Mouse (Mus musculus) forebrain, postnatal 0 days (tissue): ENCODE results near the gene Crebl2. TPM values are rescaled to one million over a fixed set of nuclear protein-coding genes. Genes with fewer than 3 reads are reported as not detected.

ENCODE experiments used
- ATAC-seq: fragments of 200-750 bp; cut with Nextera tagmentation; 2 replicates; pipeline ENCODE4 v1.8.0; 2017; ENCODE audit warnings: mild to moderate bottlenecking, moderate library complexity
- DNase-seq: peaks from one replicate; pipeline ENCODE4 v3.0.0-alpha.2; 2015
- H3K27ac ChIP-seq: fragments of 300-500 bp; sonication (generic); 2 replicates; pipeline ENCODE4 v1.5.1; 2014; ENCODE audit warnings: low read depth, mild to moderate bottlenecking, antibody characterized with exemption, low read length, moderate library complexity, mixed read lengths
- H3K27me3 ChIP-seq: fragments of 300-500 bp; sonication (generic); 2 replicates; pipeline ENCODE4 v1.6.1; 2014; ENCODE audit warnings: mild to moderate bottlenecking, low read length, mixed read lengths; ENCODE audit not compliant: insufficient read depth
- H3K36me3 ChIP-seq: fragments of 300-500 bp; sonication (generic); 2 replicates; pipeline ENCODE4 v1.6.1; 2014; ENCODE audit warnings: mild to moderate bottlenecking, moderate library complexity; ENCODE audit not compliant: insufficient read depth
- H3K4me1 ChIP-seq: fragments of 300-500 bp; sonication (generic); 2 replicates; pipeline ENCODE4 v1.6.1; 2014; ENCODE audit warnings: antibody characterized with exemption; ENCODE audit not compliant: insufficient read depth
- H3K4me2 ChIP-seq: fragments of 300-500 bp; sonication (generic); 2 replicates; pipeline ENCODE4 v1.6.1; 2014; ENCODE audit warnings: low read depth, mild to moderate bottlenecking, moderate library complexity
- H3K4me3 ChIP-seq: fragments of 300-500 bp; sonication (generic); 2 replicates; pipeline ENCODE4 v1.5.1; 2014; ENCODE audit warnings: low read depth, low read length, mixed read lengths
- H3K9ac ChIP-seq: fragments of 300-500 bp; sonication (generic); 2 replicates; pipeline ENCODE4 v1.6.1; 2014; ENCODE audit warnings: mild to moderate bottlenecking
- H3K9me3 ChIP-seq: fragments of 300-500 bp; sonication (generic); 2 replicates; pipeline ENCODE4 v1.6.1; 2016; ENCODE audit warnings: low read length
- CTCF ChIP-seq: sonication (generic); IDR thresholded peaks from 2 replicates; pipeline ENCODE4 v1.5.1; 2016; ENCODE audit warnings: antibody characterized with exemption, control low read depth, low read depth
- WGBS: fragments of 180-500 bp; shearing (Covaris S2); extraction: QIAGEN DNeasy Blood & Tissue Kit; methylation state at CpG from one replicate; pipeline ENCODE4 v1.1.7; 2014; 5-methylcytosine and 5-hydroxymethylcytosine counted together
- polyA plus RNA-seq: library from polyadenylated mRNA; unstranded; fragments of >200 nt; fragmentation: Nextera tagmentation; extraction: Ambion mirVana; gene quantifications from 2 replicates; pipeline ENCODE4 v1.2.1, GENCODE M21; 2015
- total RNA-seq: library from RNA; depleted of rRNA; stranded (reverse); fragments of >200 nt; gene quantifications from 2 replicates; pipeline ENCODE4 v1.2.3, GENCODE M21; 2014; rRNA removed

Crebl2 gene
- total and polyA plus RNA-seq, 2 experiments from 2014 or later = 2.6 to 7.9 TPM

- Histone ChIP-seq H3K4me3 (no peak overlapping the region), H3K27ac (no peak overlapping the region), H3K4me2 (no peak overlapping the region), H3K4me1 (no peaks in the 10 kb centered on the region), H3K27me3 (no peaks in the 10 kb centered on the region), H3K9ac (no peak overlapping the region), H3K9me3 (no peaks in the 10 kb centered on the region), H3K36me3 (no peaks in the 10 kb centered on the region)
- TF ChIP-seq CTCF = no peak
- DNase-seq (no peak), ATAC-seq (no peak)
- 95% methylated on average over 10 of the region's 10 CpGs for WGBS
These were observed 74.2 kb downstream of the Crebl2 start for GRCm38 (mm10) chr6:134903891-134904884.

DNA sequence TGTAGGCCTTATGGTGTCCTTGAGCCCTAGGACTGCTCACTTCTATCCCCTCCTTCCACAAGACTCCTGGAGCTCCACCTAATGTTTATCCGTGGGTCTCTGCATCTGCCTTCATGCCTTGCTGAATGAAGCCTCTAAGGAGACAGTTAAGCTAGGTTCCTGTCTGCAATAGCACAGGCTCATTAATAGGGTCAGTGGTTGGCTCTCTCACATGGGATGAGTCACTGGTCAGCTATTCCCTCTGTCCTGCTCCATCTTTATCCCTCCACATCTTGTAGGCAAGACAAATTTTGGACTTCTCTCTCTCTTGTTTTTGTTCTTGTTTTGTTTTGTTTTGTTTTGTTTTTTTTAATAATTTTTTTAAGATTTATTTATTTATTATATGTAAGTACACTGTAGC, 75.9 kb downstream of the Crebl2 start:
- no peak for DNase-seq
- no peak for TF ChIP-seq CTCF
- Histone ChIP-seq H3K4me3 (no peak overlapping the region), H3K9me3 (no peaks in the 10 kb centered on the region), H3K9ac (no peak overlapping the region), H3K36me3 (no peaks in the 10 kb centered on the region), H3K27me3 (no peaks in the 10 kb centered on the region), H3K4me2 (no peak overlapping the region), H3K4me1 (no peaks in the 10 kb centered on the region), H3K27ac (no peak overlapping the region)
- ATAC-seq = no peak
- WGBS = 85% methylated on average over 1 of the region's 1 CpGs

Other genes with a start within 250 kb of the Crebl2 start
- 1.2 and 2.8 TPM in 2 replicates for gene Mansc1, start 197.7 kb upstream of the Crebl2 start, total RNA-seq
- 1.4 and 1.9 TPM in 2 replicates for gene Mansc1, start 197.7 kb upstream of the Crebl2 start, polyA plus RNA-seq
- gene Borcs5, start 190.6 kb upstream of the Crebl2 start, total RNA-seq = 37.4 and 41.2 TPM in 2 replicates
- 42.6 and 44.2 TPM in 2 replicates for gene Borcs5, start 190.6 kb upstream of the Crebl2 start, polyA plus RNA-seq
- gene Dusp16, start 37.5 kb upstream of the Crebl2 start, total RNA-seq = 3.4 and 5.7 TPM in 2 replicates
- gene Dusp16, start 37.5 kb upstream of the Crebl2 start, polyA plus RNA-seq = 1.9 and 2.7 TPM in 2 replicates
- 33.2 and 34.5 TPM in 2 replicates for gene Gpr19, start 68.4 kb downstream of the Crebl2 start, total RNA-seq
- gene Gpr19, start 68.4 kb downstream of the Crebl2 start, polyA plus RNA-seq = 38.6 and 42.7 TPM in 2 replicates
- gene Cdkn1b, start 90.2 kb downstream of the Crebl2 start, total RNA-seq = 89.0 and 102 TPM in 2 replicates
- 36.0 and 44.0 TPM in 2 replicates for gene Cdkn1b, start 90.2 kb downstream of the Crebl2 start, polyA plus RNA-seq
- gene Apold1, start 151.6 kb downstream of the Crebl2 start, total RNA-seq = 8.7 TPM in 2 replicates
- gene Apold1, start 151.6 kb downstream of the Crebl2 start, polyA plus RNA-seq = 5.9 and 6.2 TPM in 2 replicates
- gene Ddx47, start 181.5 kb downstream of the Crebl2 start, total RNA-seq = 34.6 and 41.9 TPM in 2 replicates
- 51.0 and 60.0 TPM in 2 replicates for gene Ddx47, start 181.5 kb downstream of the Crebl2 start, polyA plus RNA-seq
- gene Gprc5a, start 235.5 kb downstream of the Crebl2 start, total RNA-seq = 0.43 and 0.62 TPM in 2 replicates
- 0.47 and 0.60 TPM in 2 replicates for gene Gprc5a, start 235.5 kb downstream of the Crebl2 start, polyA plus RNA-seq